Mouse (Mus musculus) midbrain, embryonic 11.5 days (tissue): ENCODE results near the gene Slc19a3. TPM values are rescaled to one million over a fixed set of nuclear protein-coding genes. Genes with fewer than 3 reads are reported as not detected.
"Not testable (repeated sequence)": the region's sequence is repeated elsewhere in the genome, so short reads cannot be mapped to it uniquely, and the experiment has no call there.

Experiments
- ATAC-seq: fragments of 200-750 bp; cut with Nextera tagmentation; 2 replicates; pipeline ENCODE4 v1.8.0; 2017; ENCODE audit warnings: moderate TSS enrichment, moderate library complexity; ENCODE audit not compliant: low FRiP score
- DNase-seq: peaks from one replicate; pipeline ENCODE4 v3.0.0; 2015; ENCODE audit warnings: low spot score; ENCODE audit errors: missing footprints
- H3K27ac ChIP-seq: fragments of 300-500 bp; sonication (generic); 2 replicates; pipeline ENCODE4 v1.5.1; 2014; ENCODE audit warnings: low read depth, low read length
- H3K27me3 ChIP-seq: fragments of 300-500 bp; sonication (generic); 2 replicates; pipeline ENCODE4 v1.6.1; 2014; ENCODE audit warnings: mild to moderate bottlenecking, low read length, moderate library complexity, mixed read lengths; ENCODE audit not compliant: control insufficient read depth, insufficient read depth
- H3K36me3 ChIP-seq: fragments of 300-500 bp; sonication (generic); 2 replicates; pipeline ENCODE4 v1.6.1; 2014; ENCODE audit warnings: mild to moderate bottlenecking, low read length, moderate library complexity, mixed read lengths; ENCODE audit not compliant: control insufficient read depth, insufficient read depth
- H3K4me1 ChIP-seq: fragments of 300-500 bp; sonication (generic); 2 replicates; pipeline ENCODE4 v1.6.1; 2014; ENCODE audit warnings: low read length; ENCODE audit not compliant: control insufficient read depth, insufficient read depth
- H3K4me2 ChIP-seq: fragments of 300-500 bp; sonication (generic); 2 replicates; pipeline ENCODE4 v1.6.1; 2014; ENCODE audit warnings: mild to moderate bottlenecking, moderate library complexity
- H3K4me3 ChIP-seq: fragments of 300-500 bp; sonication (generic); 2 replicates; pipeline ENCODE4 v1.5.1; 2014; ENCODE audit warnings: low read depth, low read length
- H3K9ac ChIP-seq: fragments of 300-500 bp; sonication (generic); 2 replicates; pipeline ENCODE4 v1.6.1; 2014; ENCODE audit warnings: low read length
- H3K9me3 ChIP-seq: fragments of 300-500 bp; sonication (generic); 2 replicates; pipeline ENCODE4 v1.6.1; 2016; ENCODE audit warnings: low read length; ENCODE audit not compliant: control insufficient read depth
- WGBS: fragments of 180-500 bp; shearing (Covaris S2); extraction: QIAGEN DNeasy Blood & Tissue Kit; methylation state at CpG from one replicate; pipeline ENCODE4 v1.1.7; 2014; 5-methylcytosine and 5-hydroxymethylcytosine counted together
- polyA plus RNA-seq: library from polyadenylated mRNA; unstranded; fragments of >200 nt; fragmentation: Nextera tagmentation; extraction: Ambion mirVana; gene quantifications from 2 replicates; pipeline ENCODE4 v1.2.1, GENCODE M21; 2014

Slc19a3 gene
- polyA plus RNA-seq, 1 experiment from 2014 or later: 0.83 TPM

GRCm38 (mm10) chr1:83016556-83016955 is 21.7 kb downstream of the Slc19a3 start:
- Histone ChIP-seq H3K4me2 (no peak overlapping the region), H3K4me3 (no peak overlapping the region), H3K36me3 (no peaks in the 10 kb centered on the region), H3K9me3 (no peaks in the 10 kb centered on the region), H3K27me3 (no peaks in the 10 kb centered on the region), H3K27ac (no peak overlapping the region), H3K4me1 (no peaks in the 10 kb centered on the region), H3K9ac (no peak overlapping the region)
- DNase-seq (no peak), ATAC-seq (no peak)
- WGBS: 70% methylated on average over 1 of the region's 1 CpGs

DNA sequence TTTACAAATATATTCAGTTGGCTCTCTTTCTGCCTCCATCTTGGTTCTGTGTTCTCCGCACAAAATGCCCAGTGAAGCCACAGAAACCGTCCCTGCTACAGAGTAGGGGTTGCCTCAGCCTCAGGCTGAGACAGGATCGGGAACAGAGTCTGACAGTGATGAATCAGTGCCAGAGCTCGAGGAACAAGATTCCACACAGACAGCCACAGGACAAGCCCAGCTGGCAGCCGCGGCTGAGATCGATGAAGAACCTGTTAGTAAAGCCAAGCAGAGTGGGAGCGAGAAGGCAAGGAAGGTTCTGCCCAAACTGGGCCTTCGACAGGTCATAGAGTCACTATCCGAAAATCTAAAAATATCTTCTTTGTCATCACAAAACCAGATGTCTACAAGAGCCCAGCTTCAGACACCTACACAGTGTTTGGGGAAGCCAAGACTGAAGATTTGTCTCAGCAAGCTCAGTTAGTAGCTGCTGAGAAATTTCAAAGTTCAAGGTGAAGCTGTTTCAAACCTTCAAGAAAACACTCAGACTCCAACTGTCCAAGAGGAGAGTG is 22.8 kb downstream of the Slc19a3 start:
- Histone ChIP-seq H3K27ac (no peak overlapping the region), H3K4me3 (no peak overlapping the region), H3K36me3 (no peaks in the 10 kb centered on the region), H3K4me2 (no peak overlapping the region), H3K9ac (no peak overlapping the region), H3K9me3 (no peaks in the 10 kb centered on the region), H3K4me1 (no peaks in the 10 kb centered on the region), H3K27me3 (no peaks in the 10 kb centered on the region)
- 87% methylated on average over 10 of the region's 10 CpGs for WGBS
- DNase-seq: no peak
- ATAC-seq: no peak

DNA sequence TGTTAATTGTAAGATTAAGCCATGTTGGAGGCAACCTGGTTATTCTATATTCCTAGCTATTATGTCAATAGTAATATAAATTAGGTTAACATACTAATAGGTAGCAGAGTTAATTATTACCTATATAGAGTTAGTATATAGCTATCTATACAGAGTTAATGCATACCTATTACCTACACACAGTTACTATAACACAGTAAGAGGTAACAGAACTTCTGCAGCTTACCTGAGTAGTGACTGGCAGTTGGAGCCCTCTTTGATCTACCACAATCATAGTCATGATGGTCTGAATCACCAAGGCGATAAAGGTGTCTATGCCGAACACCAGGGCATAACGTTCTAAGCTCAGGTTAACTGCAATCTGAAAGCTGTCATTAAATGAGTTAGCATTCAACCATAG is 23.8 kb downstream of the Slc19a3 start:
- H3K4me3 ChIP-seq: no peak overlapping the region
- H3K36me3 ChIP-seq: no peaks in the 10 kb centered on the region
- DNase-seq (no peak), ATAC-seq (no peak)
- no peaks in the 10 kb centered on the region for H3K4me1 ChIP-seq
- no peak overlapping the region for H3K9ac ChIP-seq
- 86% methylated on average over 3 of the region's 3 CpGs for WGBS
- no peaks in the 10 kb centered on the region for H3K9me3 ChIP-seq
- H3K27ac ChIP-seq: no peak overlapping the region
- no peak overlapping the region for H3K4me2 ChIP-seq
- no peaks in the 10 kb centered on the region for H3K27me3 ChIP-seq

- Histone ChIP-seq H3K27ac (no peak overlapping the region), H3K4me2 (no peak overlapping the region), H3K4me3 (no peak overlapping the region), H3K36me3 (no peaks in the 10 kb centered on the region), H3K9me3 (no peaks in the 10 kb centered on the region), H3K4me1 (no peaks in the 10 kb centered on the region), H3K9ac (no peak overlapping the region), H3K27me3 (no peaks in the 10 kb centered on the region)
- WGBS: 89% methylated on average over 6 of the region's 6 CpGs
- no peak for DNase-seq
- ATAC-seq: no peak
Measured at GRCm38 (mm10) chr1:83007471-83007870, 30.8 kb downstream of the Slc19a3 start.

GRCm38 (mm10) chr1:83006218-83007179 is 31.7 kb downstream of the Slc19a3 start:
- no peaks in the 10 kb centered on the region for H3K27me3 ChIP-seq
- H3K27ac ChIP-seq: no peak overlapping the region
- H3K4me3 ChIP-seq: no peak overlapping the region
- no peaks in the 10 kb centered on the region for H3K36me3 ChIP-seq
- no peak for ATAC-seq
- H3K4me1 ChIP-seq: no peaks in the 10 kb centered on the region
- 86% methylated on average over 8 of the region's 8 CpGs for WGBS
- no peak for DNase-seq
- no peak overlapping the region for H3K4me2 ChIP-seq
- H3K9me3 ChIP-seq: no peaks in the 10 kb centered on the region
- H3K9ac ChIP-seq: no peak overlapping the region

DNA sequence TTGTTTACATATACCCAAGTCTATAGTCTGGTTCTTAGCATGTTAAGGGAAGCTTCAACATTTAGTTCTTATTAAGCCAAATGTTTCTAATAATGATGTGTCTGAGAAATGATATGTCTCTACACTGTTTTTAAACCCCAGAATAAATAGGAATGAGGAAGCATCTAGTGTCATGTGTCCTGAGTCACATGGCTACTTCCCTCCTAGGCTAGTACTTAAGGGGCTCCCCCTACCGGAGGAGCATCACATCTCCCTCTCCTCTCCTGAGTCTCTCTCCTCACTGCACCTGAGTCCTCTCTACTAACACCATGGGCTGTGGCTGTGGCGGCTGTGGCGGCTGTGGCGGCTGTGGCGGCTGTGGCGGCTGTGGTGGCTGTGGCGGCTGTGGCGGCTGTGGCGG is 37.9 kb downstream of the Slc19a3 start, which contains the start of gene Gm47959:
Gene Gm47959 (plus strand): TSS at position 243 of the 400 bp plus-strand sequence.
- not testable (repeated sequence) for ATAC-seq, H3K36me3 ChIP-seq, H3K9ac ChIP-seq, H3K4me1 ChIP-seq, DNase-seq, H3K4me2 ChIP-seq, H3K27me3 ChIP-seq, H3K4me3 ChIP-seq, H3K9me3 ChIP-seq, H3K27ac ChIP-seq
- WGBS: 81% methylated on average over 5 of the region's 9 CpGs

DNA sequence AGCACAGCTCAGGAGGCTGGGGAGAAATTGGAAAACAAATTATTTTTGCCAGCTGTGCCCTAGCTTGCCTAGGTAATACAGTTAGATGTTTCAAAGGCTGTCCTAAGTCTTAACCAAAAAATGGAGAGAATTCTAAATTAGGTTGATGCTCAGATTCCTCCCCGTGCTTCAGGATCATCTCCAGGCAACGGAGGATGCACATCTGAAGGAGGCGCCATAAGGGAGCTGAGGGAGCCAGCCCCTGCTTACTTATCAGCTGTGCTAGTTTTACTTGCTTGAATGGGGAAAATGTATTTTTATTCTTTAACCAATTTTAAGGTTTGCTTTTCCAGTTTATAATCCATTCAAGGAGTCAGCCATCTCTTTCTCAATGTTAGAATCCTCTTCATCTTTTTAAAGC is 44.3 kb downstream of the Slc19a3 start:
- WGBS: 82% methylated on average over 3 of the region's 3 CpGs
- H3K4me2 ChIP-seq: no peak overlapping the region
- H3K27ac ChIP-seq: no peak overlapping the region
- no peaks in the 10 kb centered on the region for H3K9me3 ChIP-seq
- DNase-seq (no peak), ATAC-seq (no peak)
- no peaks in the 10 kb centered on the region for H3K36me3 ChIP-seq
- no peak overlapping the region for H3K4me3 ChIP-seq
- no peaks in the 10 kb centered on the region for H3K4me1 ChIP-seq
- no peak overlapping the region for H3K9ac ChIP-seq
- no peaks in the 10 kb centered on the region for H3K27me3 ChIP-seq

- no peak overlapping the region for H3K4me2 ChIP-seq
- no peaks in the 10 kb centered on the region for H3K4me1 ChIP-seq
- no peak overlapping the region for H3K4me3 ChIP-seq
- 86% methylated on average over 6 of the region's 6 CpGs for WGBS
- no peak for ATAC-seq
- no peaks in the 10 kb centered on the region for H3K27me3 ChIP-seq
- no peaks in the 10 kb centered on the region for H3K9me3 ChIP-seq
- H3K27ac ChIP-seq: no peak overlapping the region
- H3K36me3 ChIP-seq: no peaks in the 10 kb centered on the region
- no peak overlapping the region for H3K9ac ChIP-seq
- DNase-seq: no peak
Measured at GRCm38 (mm10) chr1:82992093-82992492, 46.2 kb downstream of the Slc19a3 start.

- H3K4me2 ChIP-seq: no peak overlapping the region
- H3K27me3 ChIP-seq: no peaks in the 10 kb centered on the region
- H3K9ac ChIP-seq: no peak overlapping the region
- H3K36me3 ChIP-seq: no peaks in the 10 kb centered on the region
- DNase-seq: no peak
- no peak overlapping the region for H3K4me3 ChIP-seq
- WGBS: 92% methylated on average over 3 of the region's 3 CpGs
- H3K27ac ChIP-seq: no peak overlapping the region
- H3K4me1 ChIP-seq: no peaks in the 10 kb centered on the region
- H3K9me3 ChIP-seq: no peaks in the 10 kb centered on the region
- ATAC-seq: no peak
Measured at GRCm38 (mm10) chr1:82991596-82991995, 46.7 kb downstream of the Slc19a3 start.
